Mouse (Mus musculus) lung, adult 2 months (tissue): ENCODE data around the gene Gabrg2.

Source experiments
- CTCF ChIP-seq: fragments of 200-500 bp; IDR thresholded peaks from 2 replicates; pipeline ENCODE4 v1.5.1; 2011; ENCODE audit warnings: mild to moderate bottlenecking, low read length, control low read depth; ENCODE audit not compliant: insufficient read depth
- POLR2A ChIP-seq: fragments of 200-500 bp; IDR thresholded peaks from 2 replicates; pipeline ENCODE4 v1.6.1; 2011; ENCODE audit warnings: low read depth, mild to moderate bottlenecking, control low read depth, low read length, borderline replicate concordance; ENCODE audit errors: extremely low read depth

DNA sequence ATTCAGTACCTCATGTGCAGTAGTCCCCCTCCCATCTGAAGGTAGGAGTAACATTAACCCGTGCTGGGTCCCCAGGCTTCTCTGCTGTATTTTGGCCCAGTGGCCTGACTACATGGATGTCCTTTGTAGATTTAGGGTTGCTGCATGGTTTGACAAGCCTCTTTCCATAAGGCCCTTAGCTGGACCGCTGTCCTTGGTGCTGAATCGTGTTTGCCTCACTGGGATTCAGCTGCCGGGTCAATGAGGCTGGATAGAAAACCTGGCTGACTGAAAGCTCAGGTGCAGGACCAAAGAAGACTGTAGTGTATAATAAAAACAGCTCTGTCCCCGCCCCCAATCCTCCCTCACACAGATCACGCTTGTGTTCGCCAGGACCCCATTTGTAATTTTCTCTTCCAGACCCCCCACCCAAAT lies 1.2 kb downstream of the Gabrg2 start:
- TF ChIP-seq CTCF (no peak), POLR2A (no peak)
